ENCODE assay signal across 15 mouse cellular contexts in the genomic region with DNA sequence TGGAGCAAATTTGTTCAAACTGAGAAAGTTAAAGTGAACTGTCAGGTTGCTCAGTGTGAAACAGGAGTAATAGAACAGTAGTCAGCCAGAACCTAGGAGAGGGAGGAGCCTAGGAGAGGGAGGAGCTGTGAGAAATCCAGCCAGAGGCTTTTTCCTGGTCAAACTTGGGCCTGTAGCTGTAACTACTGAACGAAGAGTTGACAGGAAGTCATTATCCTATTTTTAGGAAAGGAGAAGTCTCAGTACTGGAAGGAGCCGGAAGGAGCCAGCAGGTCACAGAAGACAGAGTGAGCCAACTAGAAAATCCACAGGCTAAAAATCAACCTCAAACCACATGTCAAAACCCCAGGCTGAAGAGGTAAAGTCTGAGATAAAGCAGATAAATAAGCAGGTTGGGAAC. TPM values are rescaled to one million over a fixed set of nuclear protein-coding genes. Genes with fewer than 3 reads are reported as not detected.
DNase-seq lines count a peak whose midpoint lies in the region; ATAC-seq and TF ChIP-seq lines count a peak whose summit lies in the region.
"Had no signal": no experiment of that assay in that cellular context is flagged by ENCODE, and none has a peak within 500 bp of the region (broad histone marks: within the 10 kb centered on the region; RNA-seq: fewer than 3 reads in every experiment).

No protein-coding gene starts in this region.

- no peaks in the 10 kb centered on the region for H3K9me3 ChIP-seq in lung, embryonic 16.5 days (ENCODE audit: control insufficient read depth, low read length)
- H3K9me3 ChIP-seq: embryonic facial prominence, embryonic 15.5 days; hindbrain, embryonic 15.5 days; limb, embryonic 13.5 days had no signal

- no peak overlapping the region for H3K4me2 ChIP-seq in lung, embryonic 16.5 days (ENCODE audit: low read depth, low read length)
- H3K4me2 ChIP-seq: embryonic facial prominence, embryonic 15.5 days; hindbrain, embryonic 15.5 days; limb, embryonic 13.5 days had no signal

- no peak overlapping the region for H3K4me3 ChIP-seq in gastrocnemius, adult 2 months
- H3K4me3 ChIP-seq in lung, embryonic 16.5 days (ENCODE audit: low read length) = no peak overlapping the region
- H3K4me3 ChIP-seq in lung, adult 2 months (replicated peaks; ENCODE audit: extremely low read depth, low read depth, low read length) = no peak overlapping the region
- H3K4me3 ChIP-seq: embryonic facial prominence, embryonic 15.5 days; hindbrain, embryonic 15.5 days; limb, embryonic 13.5 days had no signal

- intact Hi-C loops in gastrocnemius, adult 2 months (cut with DNase I) = no loop called here
- intact Hi-C loops in gastrocnemius, postnatal 36 days (cut with DNase I) = no loop called here
- intact Hi-C loops in gastrocnemius, postnatal 14 days (cut with DNase I; ENCODE audit: low total_unique reads) = no loop called here

- peak overlapping the region; percentile 60 for H3K27ac ChIP-seq in gastrocnemius, adult 2 months
- H3K27ac ChIP-seq in lung, embryonic 16.5 days (ENCODE audit: low read length) = no peak overlapping the region
- H3K27ac ChIP-seq: embryonic facial prominence, embryonic 15.5 days; hindbrain, embryonic 15.5 days; limb, embryonic 13.5 days had no signal

- no peak overlapping the region for H3K9ac ChIP-seq in lung, embryonic 16.5 days (ENCODE audit: low read length)
- H3K9ac ChIP-seq: embryonic facial prominence, embryonic 15.5 days; hindbrain, embryonic 15.5 days; limb, embryonic 13.5 days had no signal

- ATAC-seq in lung, embryonic 16.5 days (ENCODE audit: low read depth) = peak; percentile 26; the same call in 1 of the 2 replicates

- no peak for DNase-seq in gastrocnemius, adult 2 months
- no peak for DNase-seq in gastrocnemius, postnatal 36 days
- DNase-seq in lung, adult 2 months = no peak
- DNase-seq in kidney, postnatal 14 days = peak; percentile 62
- no peak for DNase-seq in Muller cell, postnatal 12 days (ENCODE audit: inconsistent ontology term)
- no peak for DNase-seq in cerebellum, adult 9-10 months
- DNase-seq in gastrocnemius, postnatal 14 days = no peak
- DNase-seq: adrenal gland, postnatal 10 days; cerebellum, adult 2 months; midbrain, embryonic 14.5 days; thymus, postnatal 14 days had no signal

- no peaks in the 10 kb centered on the region for H3K27me3 ChIP-seq in lung, embryonic 16.5 days (ENCODE audit: control insufficient read depth, insufficient read depth, low read depth, low read length)
- H3K27me3 ChIP-seq: embryonic facial prominence, embryonic 15.5 days; hindbrain, embryonic 15.5 days; limb, embryonic 13.5 days had no signal

- no peak for TF ChIP-seq CTCF in gastrocnemius, adult 2 months (IDR thresholded peaks at IDR 0.05)
- no peak for TF ChIP-seq CTCF in lung, adult 2 months (IDR thresholded peaks at IDR 0.05; ENCODE audit: insufficient read depth, low read length)

- peaks cover 3% of the 10 kb centered on the region; the same call in 1 of the 2 replicates for H3K36me3 ChIP-seq in lung, embryonic 16.5 days (ENCODE audit: control insufficient read depth, insufficient read depth, low read length)

- no peak for TF ChIP-seq POLR2A in lung, adult 2 months (IDR thresholded peaks at IDR 0.05; ENCODE audit: borderline replicate concordance, extremely low read depth, low read depth, low read length)

- 49% methylated on average over 2 of the region's 2 CpGs for WGBS in lung, embryonic 16.5 days
- WGBS in lung, adult 2 months = 18% methylated on average over 2 of the region's 2 CpGs

- no peaks in the 10 kb centered on the region for H3K4me1 ChIP-seq in lung, embryonic 16.5 days (replicated peaks; ENCODE audit: control insufficient read depth, insufficient read depth, low read length)
- no peaks in the 10 kb centered on the region for H3K4me1 ChIP-seq in lung, adult 2 months (ENCODE audit: control insufficient read depth, insufficient read depth, low read length)
- H3K4me1 ChIP-seq: embryonic facial prominence, embryonic 15.5 days; hindbrain, embryonic 15.5 days; limb, embryonic 13.5 days had no signal

RNA-seq across cellular contexts. Expression of gene Slc5a10, which starts 7.4 kb away (rescaled TPM):
- total RNA-seq in gastrocnemius, adult 2 months (2021) = not detected
- not detected for total RNA-seq in gastrocnemius, postnatal 36 days (2021)
- polyA plus RNA-seq in lung, embryonic 16.5 days (2015; fragmentation: Nextera tagmentation; extraction: Ambion mirVana) = 0.08 TPM in 1 of 2 replicates, not detected in the other
- 0.06 TPM in 1 of 2 replicates, not detected in the other for polyA plus RNA-seq in lung, adult 2 months (2012; rRNA removed)
- not detected for total RNA-seq in gastrocnemius, postnatal 14 days (2021)
- polyA plus RNA-seq: hindbrain, embryonic 15.5 days; midbrain, embryonic 14.5 days had no signal

RNA-seq across cellular contexts. Expression of gene Prpsap2, which starts 33.9 kb away (rescaled TPM):
- total RNA-seq in gastrocnemius, adult 2 months (2021) = 1 to 10 TPM; 4.4 to 4.5 TPM
- total RNA-seq in gastrocnemius, postnatal 36 days (2021) = 1 to 10 TPM; 3.0 to 4.6 TPM
- polyA plus RNA-seq in lung, embryonic 16.5 days (2015; fragmentation: Nextera tagmentation; extraction: Ambion mirVana) = 31.3 and 31.4 TPM in 2 replicates
- 10.7 and 14.2 TPM in 2 replicates for polyA plus RNA-seq in lung, adult 2 months (2012; rRNA removed)
- total RNA-seq in gastrocnemius, postnatal 14 days (2021) = 1 to 10 TPM; 4.2 to 5.4 TPM

RNA-seq across cellular contexts. Expression of gene Fam83g, which starts 44.1 kb away (rescaled TPM):
- total RNA-seq in gastrocnemius, adult 2 months (2021) = under 1 TPM; 0.28 to 0.33 TPM
- total RNA-seq in gastrocnemius, postnatal 36 days (2021) = under 1 TPM; 0.12 to 0.18 TPM
- 2.2 and 2.3 TPM in 2 replicates for polyA plus RNA-seq in lung, embryonic 16.5 days (2015; fragmentation: Nextera tagmentation; extraction: Ambion mirVana)
- polyA plus RNA-seq in lung, adult 2 months (2012; rRNA removed) = 2.7 and 7.5 TPM in 2 replicates
- total RNA-seq in gastrocnemius, postnatal 14 days (2021) = under 1 TPM; 0.09 to 0.10 TPM
